Mouse (Mus musculus) embryonic fibroblast, embryonic 13.5 days (primary cell): ENCODE data around the gene Gpsm3.

ENCODE experiments used
- CTCF ChIP-seq: IDR thresholded peaks from 2 replicates; pipeline ENCODE4 v1.5.1; 2011; ENCODE audit warnings: mild to moderate bottlenecking, control low read depth, low read length, moderate library complexity, borderline replicate concordance; ENCODE audit not compliant: insufficient read depth
- POLR2A ChIP-seq: IDR thresholded peaks from 2 replicates; pipeline ENCODE4 v1.6.1; 2011; ENCODE audit warnings: low read depth, mild to moderate bottlenecking, control low read depth, low read length, moderate library complexity

- TF ChIP-seq POLR2A = no peak
- no peak for TF ChIP-seq CTCF
Measured at GRCm38 (mm10) chr17:34629796-34630603, 40.4 kb downstream of the Gpsm3 start.
